ENCODE assay signal across 11 mouse cellular contexts in genomic region chr16:64166676-64167407, GRCm38 (mm10).
DNase-seq lines count a peak whose midpoint lies in the region; ATAC-seq and TF ChIP-seq lines count a peak whose summit lies in the region.
"Had no signal": no experiment of that assay in that cellular context is flagged by ENCODE, and none has a peak within 500 bp of the region (broad histone marks: within the 10 kb centered on the region; RNA-seq: fewer than 3 reads in every experiment).

No protein-coding gene starts in this region.

- H3K4me1 ChIP-seq in intestine, embryonic 14.5 days (replicated peaks; ENCODE audit: control insufficient read depth, insufficient read depth, low read length) = no peaks in the 10 kb centered on the region
- no peaks in the 10 kb centered on the region for H3K4me1 ChIP-seq in intestine, postnatal 0 days (replicated peaks; ENCODE audit: control insufficient read depth, insufficient read depth, low read length)
- H3K4me1 ChIP-seq in intestine, embryonic 15.5 days (replicated peaks) = no peaks in the 10 kb centered on the region
- no peaks in the 10 kb centered on the region for H3K4me1 ChIP-seq in neural tube, embryonic 15.5 days
- H3K4me1 ChIP-seq: limb, embryonic 12.5 days had no signal

- no peak overlapping the region for H3K4me2 ChIP-seq in intestine, embryonic 14.5 days (ENCODE audit: low read length)
- no peak overlapping the region for H3K4me2 ChIP-seq in intestine, postnatal 0 days (replicated peaks; ENCODE audit: low read depth)
- H3K4me2 ChIP-seq in intestine, embryonic 15.5 days (replicated peaks) = no peak overlapping the region
- H3K4me2 ChIP-seq in neural tube, embryonic 15.5 days = no peak overlapping the region
- H3K4me2 ChIP-seq: limb, embryonic 12.5 days had no signal

- ATAC-seq in intestine, embryonic 14.5 days (replicated peaks; ENCODE audit: low FRiP score, low TSS enrichment, low read depth) = no peak
- no peak for ATAC-seq in intestine, postnatal 0 days
- 0 out of 2 replicates have a peak, but pooled peaks have one; percentile 34 for ATAC-seq in intestine, embryonic 15.5 days
- ATAC-seq in neural tube, embryonic 15.5 days (ENCODE audit: low FRiP score) = no peak

- no peaks in the 10 kb centered on the region for H3K27me3 ChIP-seq in intestine, embryonic 14.5 days (replicated peaks; ENCODE audit: control insufficient read depth, insufficient read depth, low read length)
- H3K27me3 ChIP-seq in intestine, postnatal 0 days (replicated peaks; ENCODE audit: control insufficient read depth, insufficient read depth, low read length) = no peaks in the 10 kb centered on the region
- H3K27me3 ChIP-seq in intestine, embryonic 15.5 days (replicated peaks) = no peaks in the 10 kb centered on the region
- H3K27me3 ChIP-seq in neural tube, embryonic 15.5 days (replicated peaks) = no peaks in the 10 kb centered on the region
- H3K27me3 ChIP-seq: limb, embryonic 12.5 days had no signal

- no peak overlapping the region for H3K9ac ChIP-seq in intestine, embryonic 14.5 days (ENCODE audit: low read length)
- no peak overlapping the region for H3K9ac ChIP-seq in intestine, postnatal 0 days (ENCODE audit: low read depth, low read length)
- no peak overlapping the region for H3K9ac ChIP-seq in intestine, embryonic 15.5 days
- H3K9ac ChIP-seq in neural tube, embryonic 15.5 days (replicated peaks) = no peak overlapping the region
- H3K9ac ChIP-seq: limb, embryonic 12.5 days had no signal

- no peaks in the 10 kb centered on the region for H3K36me3 ChIP-seq in intestine, embryonic 14.5 days (ENCODE audit: control insufficient read depth, insufficient read depth, low read length)
- H3K36me3 ChIP-seq in intestine, postnatal 0 days (ENCODE audit: control insufficient read depth, insufficient read depth) = no peaks in the 10 kb centered on the region
- no peaks in the 10 kb centered on the region for H3K36me3 ChIP-seq in intestine, embryonic 15.5 days
- H3K36me3 ChIP-seq in neural tube, embryonic 15.5 days = no peaks in the 10 kb centered on the region
- H3K36me3 ChIP-seq: G1E; limb, embryonic 12.5 days had no signal

- TF ChIP-seq CTCF in intestine, postnatal 0 days (IDR thresholded peaks at IDR 0.05; ENCODE audit: low read depth) = no peak

- peak; percentile 41 to 75 for DNase-seq in adrenal gland, adult (ENCODE audit: inconsistent age in 2 of 2, low spot score in 1 of 2)
- DNase-seq in adrenal gland, postnatal 4 days (ENCODE audit: low spot score in 2 of 2) = no peak
- no peak for DNase-seq in intestine, embryonic 14.5 days (ENCODE audit: low spot score)
- peak; percentile 5 for DNase-seq in ovary, postnatal 36 days (ENCODE audit: low spot score)
- no peak for DNase-seq in ovary, postnatal 14 days (ENCODE audit: low spot score)
- DNase-seq: kidney, postnatal 25 days had no signal

- H3K27ac ChIP-seq in intestine, embryonic 14.5 days (ENCODE audit: low read depth) = peak overlapping the region; percentile 9; the same call in 1 of the 2 replicates
- no peak overlapping the region for H3K27ac ChIP-seq in intestine, postnatal 0 days (ENCODE audit: low read depth, low read length)
- H3K27ac ChIP-seq in intestine, embryonic 15.5 days = no peak overlapping the region
- H3K27ac ChIP-seq in neural tube, embryonic 15.5 days (replicated peaks) = no peak overlapping the region
- H3K27ac ChIP-seq: limb, embryonic 12.5 days had no signal

- H3K4me3 ChIP-seq in intestine, embryonic 14.5 days (ENCODE audit: low read depth, low read length) = no peak overlapping the region
- H3K4me3 ChIP-seq in intestine, postnatal 0 days (ENCODE audit: low read depth, low read length) = no peak overlapping the region
- H3K4me3 ChIP-seq in intestine, embryonic 15.5 days (replicated peaks) = no peak overlapping the region
- no peak overlapping the region for H3K4me3 ChIP-seq in neural tube, embryonic 15.5 days (replicated peaks)
- H3K4me3 ChIP-seq: limb, embryonic 12.5 days had no signal

- H3K9me3 ChIP-seq in intestine, embryonic 14.5 days (ENCODE audit: control insufficient read depth, low read length) = no peaks in the 10 kb centered on the region
- no peaks in the 10 kb centered on the region for H3K9me3 ChIP-seq in intestine, postnatal 0 days (ENCODE audit: control insufficient read depth)
- H3K9me3 ChIP-seq in intestine, embryonic 15.5 days = no peaks in the 10 kb centered on the region
- no peaks in the 10 kb centered on the region for H3K9me3 ChIP-seq in neural tube, embryonic 15.5 days (replicated peaks)
- H3K9me3 ChIP-seq: limb, embryonic 12.5 days had no signal

- 40% methylated on average over 8 of the region's 8 CpGs for WGBS in intestine, embryonic 14.5 days
- WGBS in intestine, postnatal 0 days = 38% methylated on average over 8 of the region's 8 CpGs
- WGBS in intestine, embryonic 15.5 days = 43% methylated on average over 8 of the region's 8 CpGs
- 62% methylated on average over 8 of the region's 8 CpGs for WGBS in neural tube, embryonic 15.5 days

Comparison
In these comparisons a context has a peak if more than half of its experiments do, and no peak if none do; other contexts are left out.
1. DNase-seq: peak in adrenal gland, adult (2 of 2) and ovary, postnatal 36 days (single experiment); none in adrenal gland, postnatal 4 days (0 of 2), intestine, embryonic 14.5 days (single experiment) and ovary, postnatal 14 days (single experiment).